Mouse (Mus musculus) heart, embryonic 13.5 days (tissue): ENCODE data around the gene Fam122c. TPM values are rescaled to one million over a fixed set of nuclear protein-coding genes. Genes with fewer than 3 reads are reported as not detected.

ENCODE experiments used
- ATAC-seq: fragments of 200-750 bp; cut with Nextera tagmentation; 2 replicates; pipeline ENCODE4 v1.8.0; 2017; ENCODE audit warnings: moderate TSS enrichment; ENCODE audit not compliant: insufficient number of reproducible peaks, low FRiP score, low TSS enrichment; ENCODE audit errors: extremely low read depth
- H3K27ac ChIP-seq: fragments of 300-500 bp; sonication (generic); replicated peaks from 2 replicates; pipeline ENCODE4 v1.5.1; 2015; ENCODE audit warnings: moderate library complexity, mild to moderate bottlenecking, inconsistent platforms
- H3K27me3 ChIP-seq: fragments of 300-500 bp; sonication (generic); replicated peaks from 2 replicates; pipeline ENCODE4 v1.6.1; 2015; ENCODE audit warnings: mild to moderate bottlenecking, inconsistent platforms
- H3K36me3 ChIP-seq: fragments of 300-500 bp; sonication (generic); 2 replicates; pipeline ENCODE4 v1.6.1; 2015; ENCODE audit warnings: mild to moderate bottlenecking, inconsistent platforms
- H3K4me1 ChIP-seq: fragments of 300-500 bp; sonication (generic); 2 replicates; pipeline ENCODE4 v1.6.1; 2015; ENCODE audit warnings: inconsistent platforms
- H3K4me2 ChIP-seq: fragments of 300-500 bp; sonication (generic); 2 replicates; pipeline ENCODE4 v1.6.1; 2015; ENCODE audit warnings: inconsistent platforms, mild to moderate bottlenecking, moderate library complexity
- H3K4me3 ChIP-seq: fragments of 300-500 bp; sonication (generic); 2 replicates; pipeline ENCODE4 v1.5.1; 2015; ENCODE audit warnings: moderate library complexity, mild to moderate bottlenecking, inconsistent platforms
- H3K9ac ChIP-seq: fragments of 300-500 bp; sonication (generic); 2 replicates; pipeline ENCODE4 v1.6.1; 2015; ENCODE audit warnings: inconsistent platforms, mild to moderate bottlenecking, moderate library complexity
- H3K9me3 ChIP-seq: fragments of 300-500 bp; sonication (generic); 2 replicates; pipeline ENCODE4 v1.6.1; 2016; ENCODE audit warnings: inconsistent platforms
- WGBS: fragments of 180-500 bp; shearing (Covaris S2); methylation state at CpG from one replicate; pipeline ENCODE4 v1.1.7; 2015; ENCODE audit warnings: mixed read lengths; 5-methylcytosine and 5-hydroxymethylcytosine counted together
- polyA plus RNA-seq: library from polyadenylated mRNA; unstranded; fragments of >200 nt; fragmentation: Nextera tagmentation; extraction: Ambion mirVana; gene quantifications from 2 replicates; pipeline ENCODE4 v1.2.1, GENCODE M21; 2015

The Fam122c gene
- not detected in 2 replicates for polyA plus RNA-seq

- Histone ChIP-seq H3K9me3 (no peaks in the 10 kb centered on the region), H3K36me3 (no peaks in the 10 kb centered on the region), H3K4me2 (no peak within 1 kb of the TSS), H3K27ac (no peak within 1 kb of the TSS), H3K4me3 (no peak within 1 kb of the TSS), H3K9ac (no peak within 1 kb of the TSS), H3K27me3 (no peaks in the 10 kb centered on the region), H3K4me1 (0 out of 2 replicates have a peak, but pooled peaks cover 3% of the 10 kb centered on the region)
- no peak for ATAC-seq
- 62% methylated on average over 1 of the region's 1 CpGs for WGBS
These were observed at the start of gene Fam122c for GRCm38 (mm10) chrX:53273124-53273523. Gene Fam122c (plus strand): TSS chrX:53273424.

- Histone ChIP-seq H3K27ac (peak overlapping the region; percentile 34), H3K9ac (no peak overlapping the region), H3K4me2 (no peak overlapping the region), H3K36me3 (no peaks in the 10 kb centered on the region), H3K9me3 (no peaks in the 10 kb centered on the region), H3K4me3 (no peak overlapping the region), H3K27me3 (no peaks in the 10 kb centered on the region), H3K4me1 (peaks cover 7% of the 10 kb centered on the region; the same call in 1 of the 2 replicates)
- 53% methylated on average over 6 of the region's 6 CpGs for WGBS
- ATAC-seq, result no peak
These were observed 48.8 kb upstream of the Fam122c start for GRCm38 (mm10) chrX:53224353-53224944.

- no peak for ATAC-seq
- H3K27me3 ChIP-seq, result no peaks in the 10 kb centered on the region
- 19% methylated on average over 13 of the region's 13 CpGs for WGBS
These were observed 41.3 kb upstream of the Fam122c start for GRCm38 (mm10) chrX:53231965-53232364.

GRCm38 (mm10) chrX:53233689-53234088 is 39.5 kb upstream of the Fam122c start:
- no peak overlapping the region for H3K4me2 ChIP-seq
- 40% methylated on average over 4 of the region's 4 CpGs for WGBS
- H3K4me1 ChIP-seq, result peaks cover 12% of the 10 kb centered on the region; the same call in 1 of the 2 replicates
- H3K9me3 ChIP-seq, result no peaks in the 10 kb centered on the region
- H3K36me3 ChIP-seq, result no peaks in the 10 kb centered on the region
- no peak overlapping the region for H3K9ac ChIP-seq
- no peak for ATAC-seq
- peak overlapping the region; percentile 50; the same call in 1 of the 2 replicates for H3K27ac ChIP-seq
- H3K4me3 ChIP-seq, result no peak overlapping the region
- H3K27me3 ChIP-seq, result no peaks in the 10 kb centered on the region

More at GRCm38 (mm10) chrX:53231965-53232364, 41.3 kb upstream of the Fam122c start:
- peak overlapping the region; percentile 66 for H3K4me2 ChIP-seq
- no peaks in the 10 kb centered on the region for H3K36me3 ChIP-seq
- peaks cover 12% of the 10 kb centered on the region; the same call in 1 of the 2 replicates for H3K4me1 ChIP-seq
- peak overlapping the region; percentile 71 for H3K9ac ChIP-seq
- H3K27ac ChIP-seq, result peak overlapping the region; percentile 89
- no peaks in the 10 kb centered on the region for H3K9me3 ChIP-seq
- peak overlapping the region; percentile 33 for H3K4me3 ChIP-seq

GRCm38 (mm10) chrX:53236404-53236803 is 36.8 kb upstream of the Fam122c start:
- H3K9ac ChIP-seq, result no peak overlapping the region
- H3K4me3 ChIP-seq, result no peak overlapping the region
- no peak for ATAC-seq
- H3K27ac ChIP-seq, result no peak overlapping the region
- H3K36me3 ChIP-seq, result no peaks in the 10 kb centered on the region
- H3K9me3 ChIP-seq, result no peaks in the 10 kb centered on the region
- H3K4me2 ChIP-seq, result no peak overlapping the region
- H3K27me3 ChIP-seq, result no peaks in the 10 kb centered on the region
- 36% methylated on average over 7 of the region's 7 CpGs for WGBS
- peaks cover 12% of the 10 kb centered on the region; the same call in 1 of the 2 replicates for H3K4me1 ChIP-seq

GRCm38 (mm10) chrX:53237971-53238370 is 35.3 kb upstream of the Fam122c start:
- Histone ChIP-seq H3K36me3 (no peaks in the 10 kb centered on the region), H3K4me2 (no peak overlapping the region), H3K27me3 (no peaks in the 10 kb centered on the region), H3K4me3 (no peak overlapping the region), H3K4me1 (peaks cover 7% of the 10 kb centered on the region; the same call in 1 of the 2 replicates), H3K9me3 (no peaks in the 10 kb centered on the region), H3K9ac (no peak overlapping the region), H3K27ac (no peak overlapping the region)
- 17% methylated on average over 2 of the region's 2 CpGs for WGBS
- no peak for ATAC-seq

GRCm38 (mm10) chrX:53240011-53240410 is 33.2 kb upstream of the Fam122c start, which contains the start of gene Plac1:
Gene Plac1 (minus strand): TSS chrX:53240111.
- H3K27ac ChIP-seq, result no peak within 1 kb of the TSS
- H3K4me2 ChIP-seq, result no peak within 1 kb of the TSS
- ATAC-seq, result no peak
- no peak within 1 kb of the TSS for H3K9ac ChIP-seq
- no peaks in the 10 kb centered on the region for H3K9me3 ChIP-seq
- 57% methylated on average over 4 of the region's 4 CpGs for WGBS
- H3K4me1 ChIP-seq, result peaks cover 4% of the 10 kb centered on the region; the same call in 1 of the 2 replicates
- no peak within 1 kb of the TSS for H3K4me3 ChIP-seq
- peaks cover 3% of the 10 kb centered on the region; the same call in 1 of the 2 replicates for H3K36me3 ChIP-seq
- no peaks in the 10 kb centered on the region for H3K27me3 ChIP-seq

- no peak for ATAC-seq
- Histone ChIP-seq H3K4me2 (no peak overlapping the region), H3K4me1 (0 out of 2 replicates have a peak, but pooled peaks cover 5% of the 10 kb centered on the region), H3K9ac (no peak overlapping the region), H3K27me3 (no peaks in the 10 kb centered on the region), H3K36me3 (peaks cover 32% of the 10 kb centered on the region), H3K9me3 (no peaks in the 10 kb centered on the region), H3K27ac (no peak overlapping the region), H3K4me3 (no peak overlapping the region)
These were observed 18.0 kb upstream of the Fam122c start for GRCm38 (mm10) chrX:53255195-53255594.

GRCm38 (mm10) chrX:53266186-53266585 is 7.0 kb upstream of the Fam122c start:
- Histone ChIP-seq H3K27me3 (no peaks in the 10 kb centered on the region), H3K36me3 (no peaks in the 10 kb centered on the region), H3K4me3 (0 out of 2 replicates have a peak overlapping the region, but pooled peaks have one; percentile 4), H3K9ac (peak overlapping the region; percentile 40; the same call in 1 of the 2 replicates), H3K4me1 (peaks cover 34% of the 10 kb centered on the region), H3K4me2 (peak overlapping the region; percentile 85), H3K9me3 (no peaks in the 10 kb centered on the region), H3K27ac (peak overlapping the region; percentile 69)
- 32% methylated on average over 9 of the region's 9 CpGs for WGBS
- no peak for ATAC-seq

GRCm38 (mm10) chrX:53268856-53269255 is 4.4 kb upstream of the Fam122c start:
- peak overlapping the region; percentile 69 for H3K4me3 ChIP-seq
- H3K4me2 ChIP-seq, result peak overlapping the region; percentile 85
- peaks cover 34% of the 10 kb centered on the region for H3K4me1 ChIP-seq
- peak; percentile 72; the same call in 1 of the 2 replicates for ATAC-seq
- no peaks in the 10 kb centered on the region for H3K36me3 ChIP-seq
- H3K27ac ChIP-seq, result peak overlapping the region; percentile 85
- H3K27me3 ChIP-seq, result no peaks in the 10 kb centered on the region
- H3K9me3 ChIP-seq, result no peaks in the 10 kb centered on the region
- 14% methylated on average over 10 of the region's 10 CpGs for WGBS
- peak overlapping the region; percentile 82 for H3K9ac ChIP-seq

- WGBS, result 10% methylated on average over 40 of the region's 40 CpGs
- Histone ChIP-seq H3K9me3 (no peaks in the 10 kb centered on the region), H3K27me3 (no peaks in the 10 kb centered on the region), H3K4me1 (peaks cover 30% of the 10 kb centered on the region), H3K9ac (peak within 1 kb of the TSS; percentile 82), H3K36me3 (no peaks in the 10 kb centered on the region), H3K4me3 (peak within 1 kb of the TSS; percentile 69), H3K27ac (peak within 1 kb of the TSS; percentile 85), H3K4me2 (peak within 1 kb of the TSS; percentile 85)
- peak; percentile 81 for ATAC-seq
These were observed 3.7 kb upstream of the Fam122c start, which contains the start of gene Fam122b for GRCm38 (mm10) chrX:53269289-53270062. Gene Fam122b (minus strand): TSS chrX:53269805.
